Mouse (Mus musculus) spleen, embryonic (tissue): ENCODE data around the gene Stt3b.

ENCODE experiments used
- CTCF ChIA-PET: fragments of 350-600 bp; sonication (Branson Sonifier 250); formaldehyde crosslinking; loops from one replicate; lab custom pipeline; 2022; lab: Charles Lee

Gene Stt3b

GRCm38 (mm10) chr9:115271556-115271955 lies 38.7 kb downstream of the Stt3b start:
- CTCF ChIA-PET = no interaction called here

- CTCF ChIA-PET = interaction anchor here (0.5 kb wide), 1 partner anchor 551 kb away, joined by 17 read pairs; no protein-coding TSS in a partner anchor
Measured at GRCm38 (mm10) chr9:115261896-115262295, 48.3 kb downstream of the Stt3b start.

- CTCF ChIA-PET = interaction anchor here (0.5 kb wide), 1 partner anchor 551 kb away, joined by 17 read pairs; no protein-coding TSS in a partner anchor
Measured at GRCm38 (mm10) chr9:115261456-115261855, 48.8 kb downstream of the Stt3b start.

- CTCF ChIA-PET = no interaction called here
Measured at GRCm38 (mm10) chr9:115260464-115260863, 49.8 kb downstream of the Stt3b start.

- CTCF ChIA-PET = no interaction called here
Measured at GRCm38 (mm10) chr9:115259866-115260265, 50.4 kb downstream of the Stt3b start.

- CTCF ChIA-PET = no interaction called here
Measured at GRCm38 (mm10) chr9:115257733-115258286, 52.4 kb downstream of the Stt3b start.

GRCm38 (mm10) chr9:115249145-115249544 lies 61.1 kb downstream of the Stt3b start:
- CTCF ChIA-PET = interaction anchor here (0.5 kb wide), 1 partner anchor 637 kb away, joined by 3 read pairs; no protein-coding TSS in a partner anchor

GRCm38 (mm10) chr9:115245092-115245491 lies 65.1 kb downstream of the Stt3b start:
- CTCF ChIA-PET = no interaction called here

- CTCF ChIA-PET = no interaction called here
Measured at GRCm38 (mm10) chr9:115243630-115244029, 66.6 kb downstream of the Stt3b start.

- CTCF ChIA-PET = no interaction called here
Measured at GRCm38 (mm10) chr9:115239861-115240260, 70.4 kb downstream of the Stt3b start.

- CTCF ChIA-PET = no interaction called here
Measured at GRCm38 (mm10) chr9:115237943-115238342, 72.3 kb downstream of the Stt3b start.

GRCm38 (mm10) chr9:115236352-115236841 lies 73.8 kb downstream of the Stt3b start:
- CTCF ChIA-PET = no interaction called here

GRCm38 (mm10) chr9:115234561-115234960 lies 75.7 kb downstream of the Stt3b start:
- CTCF ChIA-PET = no interaction called here

- CTCF ChIA-PET = no interaction called here
Measured at GRCm38 (mm10) chr9:115233721-115234120, 76.5 kb downstream of the Stt3b start.

- CTCF ChIA-PET = no interaction called here
Measured at GRCm38 (mm10) chr9:115231476-115231875, 78.7 kb downstream of the Stt3b start.

- CTCF ChIA-PET = no interaction called here
Measured at GRCm38 (mm10) chr9:115230141-115230540, 80.1 kb downstream of the Stt3b start.

GRCm38 (mm10) chr9:115229676-115230075 lies 80.5 kb downstream of the Stt3b start:
- CTCF ChIA-PET = no interaction called here

- CTCF ChIA-PET = no interaction called here
Measured at GRCm38 (mm10) chr9:115229145-115229544, 81.1 kb downstream of the Stt3b start.

- CTCF ChIA-PET = no interaction called here
Measured at GRCm38 (mm10) chr9:115224744-115225354, 85.4 kb downstream of the Stt3b start.

- CTCF ChIA-PET = no interaction called here
Measured at GRCm38 (mm10) chr9:115221265-115221664, 89.0 kb downstream of the Stt3b start.

GRCm38 (mm10) chr9:115220466-115220865 lies 89.8 kb downstream of the Stt3b start:
- CTCF ChIA-PET = no interaction called here

- CTCF ChIA-PET = no interaction called here
Measured at GRCm38 (mm10) chr9:115217984-115218383, 92.2 kb downstream of the Stt3b start.
